ENCODE assay signal across 14 mouse cellular contexts in the genomic region with DNA sequence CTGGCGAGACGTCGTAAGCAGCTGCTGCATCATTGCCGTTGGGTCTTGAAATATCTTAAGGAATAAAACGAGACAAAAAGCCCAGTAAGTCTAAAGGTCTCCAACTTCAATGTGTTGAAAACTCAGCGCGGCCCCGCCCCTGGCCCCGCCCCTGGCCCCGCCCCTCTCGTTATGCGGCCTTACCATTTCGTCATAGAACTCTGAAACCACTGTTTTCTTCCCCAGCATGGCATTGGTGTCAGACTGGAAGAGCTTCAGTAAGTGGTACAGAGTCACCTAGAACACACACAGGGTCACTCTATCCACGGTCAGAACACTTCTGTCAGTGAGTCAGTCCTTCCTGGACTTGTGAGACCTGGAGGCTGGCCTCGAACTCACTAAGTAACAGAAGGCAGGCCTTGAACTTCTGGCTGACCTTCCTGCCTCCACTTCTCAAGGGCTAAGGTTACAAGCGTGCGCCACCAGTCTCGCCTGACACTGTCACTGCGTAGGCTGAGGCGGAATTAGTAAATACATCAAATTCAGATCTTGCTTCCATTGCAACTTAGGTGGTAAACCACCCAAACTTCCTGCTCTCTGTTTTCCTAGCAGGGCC. TPM values are rescaled to one million over a fixed set of nuclear protein-coding genes. Genes with fewer than 3 reads are reported as not detected.
DNase-seq lines count a peak whose midpoint lies in the region; ATAC-seq and TF ChIP-seq lines count a peak whose summit lies in the region.
"Had no signal": no experiment of that assay in that cellular context is flagged by ENCODE, and none has a peak within 500 bp of the region (broad histone marks: within the 10 kb centered on the region; RNA-seq: fewer than 3 reads in every experiment).

No protein-coding gene starts in this region.

- no peak overlapping the region for H3K4me3 ChIP-seq in forebrain, postnatal 0 days (ENCODE audit: low read depth, low read length)
- H3K4me3 ChIP-seq in forebrain, embryonic 15.5 days = no peak overlapping the region
- H3K4me3 ChIP-seq in liver, postnatal 0 days (ENCODE audit: low read depth, low read length) = no peak overlapping the region
- H3K4me3 ChIP-seq: embryonic facial prominence, embryonic 10.5 days; left cerebral cortex, adult 2 months had no signal

- H3K27me3 ChIP-seq in forebrain, postnatal 0 days (ENCODE audit: insufficient read depth, low read length) = no peaks in the 10 kb centered on the region
- H3K27me3 ChIP-seq in forebrain, embryonic 15.5 days = no peaks in the 10 kb centered on the region
- no peaks in the 10 kb centered on the region for H3K27me3 ChIP-seq in liver, postnatal 0 days (ENCODE audit: insufficient read depth, low read length)

- no peak overlapping the region for H3K9ac ChIP-seq in forebrain, postnatal 0 days
- no peak overlapping the region for H3K9ac ChIP-seq in forebrain, embryonic 15.5 days (replicated peaks)
- no peak overlapping the region for H3K9ac ChIP-seq in liver, postnatal 0 days (replicated peaks)

- no peak overlapping the region for H3K4me2 ChIP-seq in forebrain, postnatal 0 days (ENCODE audit: low read depth)
- no peak overlapping the region for H3K4me2 ChIP-seq in forebrain, embryonic 15.5 days (replicated peaks)
- no peak overlapping the region for H3K4me2 ChIP-seq in liver, postnatal 0 days (ENCODE audit: low read depth, low read length)

- no peak overlapping the region for H3K27ac ChIP-seq in forebrain, postnatal 0 days (ENCODE audit: low read depth, low read length)
- no peak overlapping the region for H3K27ac ChIP-seq in forebrain, embryonic 15.5 days (replicated peaks)
- H3K27ac ChIP-seq in liver, postnatal 0 days (ENCODE audit: low read depth) = no peak overlapping the region
- H3K27ac ChIP-seq: embryonic facial prominence, embryonic 10.5 days; left cerebral cortex, adult 2 months had no signal

- H3K4me1 ChIP-seq in forebrain, postnatal 0 days (ENCODE audit: insufficient read depth) = no peaks in the 10 kb centered on the region
- peaks cover under 1% of the 10 kb centered on the region; the same call in 1 of the 2 replicates for H3K4me1 ChIP-seq in forebrain, embryonic 15.5 days
- H3K4me1 ChIP-seq in liver, postnatal 0 days (ENCODE audit: insufficient read depth) = no peaks in the 10 kb centered on the region

- peak; percentile 12; the same call in 1 of the 2 replicates for ATAC-seq in forebrain, postnatal 0 days
- no peak; the same call in 1 of the 2 replicates for ATAC-seq in forebrain, embryonic 15.5 days (replicated peaks)
- peak; percentile 21 for ATAC-seq in granulocyte monocyte progenitor cell, adult 5-6 weeks (replicated peaks; ENCODE audit: poor library complexity, severe bottlenecking)
- peak; percentile 58 for ATAC-seq in liver, postnatal 0 days
- ATAC-seq in erythroid progenitor cell, adult 5-6 weeks (replicated peaks; ENCODE audit: low FRiP score, poor library complexity, severe bottlenecking) = no peak; the same call in 1 of the 2 replicates

- peaks cover 70% of the 10 kb centered on the region for H3K36me3 ChIP-seq in forebrain, postnatal 0 days (ENCODE audit: insufficient read depth)
- H3K36me3 ChIP-seq in forebrain, embryonic 15.5 days = peaks cover 79% of the 10 kb centered on the region
- peaks cover 67% of the 10 kb centered on the region for H3K36me3 ChIP-seq in liver, postnatal 0 days (replicated peaks; ENCODE audit: insufficient read depth, low read length)

- no peak for DNase-seq in forebrain, postnatal 0 days
- peak; percentile 37 for DNase-seq in ES-CJ7 (ENCODE audit: low read depth, low spot score)
- peak; percentile 67 for DNase-seq in liver, postnatal 0 days
- no peak for DNase-seq in kidney, postnatal 4 days
- DNase-seq in urinary bladder, postnatal 25 days (ENCODE audit: low spot score) = no peak
- DNase-seq: gastrocnemius, postnatal 25 days had no signal

- no peak for TF ChIP-seq CTCF in forebrain, postnatal 0 days (IDR thresholded peaks at IDR 0.05; ENCODE audit: low read depth)
- no peak for TF ChIP-seq CTCF in liver, postnatal 0 days (IDR thresholded peaks at IDR 0.05; ENCODE audit: low read depth)

- TF ChIP-seq EP300 in liver, postnatal 0 days (IDR thresholded peaks at IDR 0.05; ENCODE audit: low read depth) = no peak

- WGBS in forebrain, postnatal 0 days = 83% methylated on average over 20 of the region's 20 CpGs
- whole genome bisulfite sequencing in forebrain, embryonic 15.5 days = 82% methylated on average over 20 of the region's 20 CpGs
- WGBS in liver, postnatal 0 days (ENCODE audit: insufficient replicate concordance) = 76% methylated on average over 20 of the region's 20 CpGs

- H3K9me3 ChIP-seq in forebrain, postnatal 0 days (ENCODE audit: low read length) = no peaks in the 10 kb centered on the region
- H3K9me3 ChIP-seq in forebrain, embryonic 15.5 days = no peaks in the 10 kb centered on the region
- H3K9me3 ChIP-seq in liver, postnatal 0 days (ENCODE audit: low read length) = no peaks in the 10 kb centered on the region

RNA-seq across cellular contexts. Expression of gene Yeats4, which starts 7.0 kb away (rescaled TPM):
- 90.9 and 92.3 TPM in 2 replicates for total RNA-seq in forebrain, postnatal 0 days (2014; rRNA removed)
- 96.8 and 104 TPM in 2 replicates for polyA plus RNA-seq in forebrain, postnatal 0 days (2015; fragmentation: Nextera tagmentation; extraction: Ambion mirVana)
- 101 and 106 TPM in 2 replicates for polyA plus RNA-seq in forebrain, embryonic 15.5 days (2015; fragmentation: Nextera tagmentation; extraction: Ambion mirVana)
- 54.8 and 84.5 TPM in 2 replicates for total RNA-seq in granulocyte monocyte progenitor cell, adult 5-6 weeks (2014; fragmentation: Nextera tagmentation)
- 94.3 and 101 TPM in 2 replicates for total RNA-seq in granulocyte monocyte progenitor cell, adult 5-6 weeks (2017)
- 31.2 and 32.2 TPM in 2 replicates for polyA plus RNA-seq in liver, postnatal 0 days (2015; fragmentation: Nextera tagmentation; extraction: Ambion mirVana)
- total RNA-seq in erythroid progenitor cell, adult 5-6 weeks (2015; ENCODE audit: low replicate concordance) = 36.4 and 65.8 TPM in 2 replicates
- total RNA-seq in erythroid progenitor cell, adult 5-6 weeks (2017; ENCODE audit: low replicate concordance) = 57.3 and 94.7 TPM in 2 replicates

RNA-seq across cellular contexts. Expression of gene 9530003J23Rik, which starts 21.2 kb away (rescaled TPM):
- not detected in 2 replicates for total RNA-seq in forebrain, postnatal 0 days (2014; rRNA removed)
- 0.13 and 0.21 TPM in 2 replicates for polyA plus RNA-seq in forebrain, postnatal 0 days (2015; fragmentation: Nextera tagmentation; extraction: Ambion mirVana)
- not detected in 2 replicates for polyA plus RNA-seq in forebrain, embryonic 15.5 days (2015; fragmentation: Nextera tagmentation; extraction: Ambion mirVana)
- total RNA-seq in granulocyte monocyte progenitor cell, adult 5-6 weeks (2014; fragmentation: Nextera tagmentation) = not detected in 2 replicates
- total RNA-seq in granulocyte monocyte progenitor cell, adult 5-6 weeks (2017) = not detected in 2 replicates
- polyA plus RNA-seq in liver, postnatal 0 days (2015; fragmentation: Nextera tagmentation; extraction: Ambion mirVana) = not detected in 2 replicates
- not detected in 2 replicates for total RNA-seq in erythroid progenitor cell, adult 5-6 weeks (2015; ENCODE audit: low replicate concordance)
- total RNA-seq in erythroid progenitor cell, adult 5-6 weeks (2017; ENCODE audit: low replicate concordance) = not detected in 2 replicates
- total RNA-seq: gastrocnemius, postnatal 25 days; heart, postnatal 14 days; left cerebral cortex, adult 2 months; liver, adult 2 months; neutrophil, adult 5-6 weeks had no signal
- polyA plus RNA-seq: embryonic facial prominence, embryonic 10.5 days; liver, adult 2 months had no signal

Comparison
In these comparisons a context has a peak if more than half of its experiments do, and no peak if none do; other contexts are left out.
1. ATAC-seq: peak in forebrain, postnatal 0 days (single experiment), granulocyte monocyte progenitor cell, adult 5-6 weeks (single experiment) and liver, postnatal 0 days (single experiment); none in forebrain, embryonic 15.5 days (single experiment) and erythroid progenitor cell, adult 5-6 weeks (single experiment).
2. DNase-seq: peak in ES-CJ7 (single experiment) and liver, postnatal 0 days (single experiment); none in forebrain, postnatal 0 days (single experiment), kidney, postnatal 4 days (0 of 2) and urinary bladder, postnatal 25 days (single experiment).